Mouse (Mus musculus): ENCODE measurements at regions not wholly inside any gene's neighbourhood (a gene's known extent, or its start where the extent isn't known, plus 50 kb on each side); places are given as distances from the start of the nearest gene placed in this dataset.

- no peak for TF ChIP-seq CHD2 (IDR thresholded peaks at IDR 0.05; ENCODE audit: low read depth, low read length)
- TF ChIP-seq HCFC1 (IDR thresholded peaks at IDR 0.05; ENCODE audit: borderline replicate concordance, insufficient read depth, low read length) = no peak
Observed at GRCm38 (mm10) chr7:138672959-138673358, 172.9 kb upstream of the Ppp2r2d start.
